Mouse (Mus musculus): ENCODE data around the gene Ndufc1. TPM values are rescaled to one million over a fixed set of nuclear protein-coding genes. Genes with fewer than 3 reads are reported as not detected.
A peak's percentile ranks its signal among the peaks of the same experiment; 100 is the strongest.
"Not testable (repeated sequence)": the region's sequence is repeated elsewhere in the genome, so short reads cannot be mapped to it uniquely, and the experiment has no call there.

The Ndufc1 gene
- total RNA-seq, 2 experiments from 2014 or later: 76.8 to 243 TPM

- no peak for ATAC-seq (replicated peaks; ENCODE audit: poor library complexity, severe bottlenecking)
These were observed 35.2 kb downstream of the Ndufc1 start for GRCm38 (mm10) chr3:51373544-51373943.

DNA sequence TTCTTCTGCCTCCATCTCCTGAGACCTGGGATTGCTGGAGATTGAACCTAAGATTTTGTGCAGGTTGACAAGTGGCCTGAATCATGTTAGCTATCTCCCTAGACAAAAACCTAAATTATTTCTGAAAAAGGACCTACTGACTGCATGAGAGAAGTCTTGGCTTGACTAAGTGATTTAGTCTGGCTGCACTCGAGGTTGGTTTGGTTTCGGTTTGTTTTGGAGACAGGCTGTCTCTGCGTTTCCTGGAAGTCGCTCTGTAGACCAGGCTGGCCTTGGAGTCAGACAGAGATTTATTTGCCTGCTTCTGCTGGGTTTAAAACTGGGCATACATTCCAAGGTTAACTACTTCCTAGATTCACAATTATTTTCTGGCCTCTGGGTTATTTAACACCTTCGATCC, 35.9 kb downstream of the Ndufc1 start:
- no peak for ATAC-seq (replicated peaks; ENCODE audit: poor library complexity, severe bottlenecking)

DNA sequence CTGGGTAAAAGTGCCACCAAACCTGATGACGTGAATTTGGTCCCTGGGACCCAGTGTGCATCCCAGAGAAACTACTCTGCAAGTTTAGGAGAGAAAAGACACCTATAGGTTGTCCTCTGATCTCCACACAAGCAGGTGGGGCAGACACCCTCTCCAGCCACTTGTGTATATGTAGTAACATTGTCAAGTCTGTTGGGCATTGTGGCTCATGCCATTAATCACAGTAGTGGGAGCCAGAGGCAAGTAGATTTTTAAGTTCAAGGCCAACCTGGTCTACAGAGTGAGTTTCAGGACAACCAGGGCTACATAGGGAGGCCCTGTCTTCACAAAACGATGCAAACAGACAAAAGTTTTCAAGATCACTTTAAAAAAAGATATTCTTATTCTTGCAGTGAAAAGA, 37.0 kb downstream of the Ndufc1 start:
- ATAC-seq (replicated peaks; ENCODE audit: poor library complexity, severe bottlenecking): no peak

GRCm38 (mm10) chr3:51368011-51368410, 40.8 kb downstream of the Ndufc1 start:
- no peak for ATAC-seq (replicated peaks; ENCODE audit: poor library complexity, severe bottlenecking)

- no peak for ATAC-seq (replicated peaks; ENCODE audit: poor library complexity, severe bottlenecking)
These were observed 41.9 kb downstream of the Ndufc1 start for GRCm38 (mm10) chr3:51366926-51367325.

GRCm38 (mm10) chr3:51365517-51365882, 43.3 kb downstream of the Ndufc1 start:
- ATAC-seq (replicated peaks; ENCODE audit: poor library complexity, severe bottlenecking): peak; percentile 68

DNA sequence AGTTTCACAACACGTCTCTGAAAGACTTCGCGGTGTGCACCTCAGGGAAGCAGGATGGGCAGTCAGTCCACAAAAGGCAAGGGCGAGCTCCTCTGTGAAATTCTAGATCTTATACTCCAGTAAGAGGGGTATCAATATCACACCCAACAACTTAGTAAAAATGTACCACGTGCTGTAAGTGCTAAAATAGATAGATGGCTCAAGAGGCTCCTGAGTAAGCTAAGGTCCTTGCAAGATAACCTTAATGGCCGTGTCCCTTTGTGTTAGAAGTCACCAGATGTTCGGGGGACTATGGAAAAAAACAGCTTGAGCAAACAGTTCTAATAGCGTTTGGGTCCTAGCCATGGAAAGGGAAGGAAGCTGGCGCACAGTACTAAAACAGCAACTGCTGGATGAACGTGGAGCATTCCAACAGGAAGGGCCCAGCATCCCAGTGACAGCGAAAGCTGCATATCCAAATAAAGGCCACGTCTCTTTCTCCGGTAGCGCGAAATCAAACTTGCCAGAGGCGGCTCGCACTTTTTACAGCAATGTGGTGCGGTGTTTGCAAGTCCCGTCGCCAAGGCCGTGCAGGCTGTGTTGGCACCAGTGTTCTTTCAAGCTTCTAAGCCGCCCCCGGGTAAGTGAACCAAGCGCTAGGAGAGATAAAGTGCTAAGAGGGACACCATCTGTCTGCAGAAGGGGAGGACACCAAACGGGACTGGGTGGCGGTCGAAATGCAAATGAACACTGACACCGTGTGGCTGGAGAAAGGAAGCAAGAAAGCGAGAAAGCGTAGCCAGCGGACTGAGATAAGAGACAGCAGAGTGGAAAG, 43.9 kb downstream of the Ndufc1 start:
- ATAC-seq (replicated peaks; ENCODE audit: poor library complexity, severe bottlenecking): peak; percentile 85

DNA sequence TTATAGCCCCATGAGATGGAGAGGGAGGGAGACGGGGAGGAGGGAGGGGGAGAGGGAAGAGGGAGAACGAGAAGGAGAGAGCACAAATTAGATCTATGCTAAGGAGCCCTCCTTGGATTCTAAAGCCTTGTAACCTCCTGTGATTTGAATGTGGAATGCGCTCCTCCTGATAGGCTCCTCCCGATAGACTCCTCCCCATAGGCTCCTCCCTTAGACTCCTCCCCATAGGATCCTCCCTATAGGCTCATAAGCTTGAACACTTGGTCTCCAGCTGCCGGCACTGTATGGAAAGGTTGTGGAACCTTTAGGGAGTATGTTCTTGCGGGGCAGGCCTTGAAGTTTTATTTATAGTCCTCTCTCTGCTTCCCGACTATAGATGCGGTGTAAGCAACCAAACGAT, 47.7 kb downstream of the Ndufc1 start:
- no peak for ATAC-seq (replicated peaks; ENCODE audit: poor library complexity, severe bottlenecking)

- ATAC-seq (replicated peaks; ENCODE audit: poor library complexity, severe bottlenecking): no peak
These were observed 49.1 kb downstream of the Ndufc1 start for GRCm38 (mm10) chr3:51359558-51360307.

DNA sequence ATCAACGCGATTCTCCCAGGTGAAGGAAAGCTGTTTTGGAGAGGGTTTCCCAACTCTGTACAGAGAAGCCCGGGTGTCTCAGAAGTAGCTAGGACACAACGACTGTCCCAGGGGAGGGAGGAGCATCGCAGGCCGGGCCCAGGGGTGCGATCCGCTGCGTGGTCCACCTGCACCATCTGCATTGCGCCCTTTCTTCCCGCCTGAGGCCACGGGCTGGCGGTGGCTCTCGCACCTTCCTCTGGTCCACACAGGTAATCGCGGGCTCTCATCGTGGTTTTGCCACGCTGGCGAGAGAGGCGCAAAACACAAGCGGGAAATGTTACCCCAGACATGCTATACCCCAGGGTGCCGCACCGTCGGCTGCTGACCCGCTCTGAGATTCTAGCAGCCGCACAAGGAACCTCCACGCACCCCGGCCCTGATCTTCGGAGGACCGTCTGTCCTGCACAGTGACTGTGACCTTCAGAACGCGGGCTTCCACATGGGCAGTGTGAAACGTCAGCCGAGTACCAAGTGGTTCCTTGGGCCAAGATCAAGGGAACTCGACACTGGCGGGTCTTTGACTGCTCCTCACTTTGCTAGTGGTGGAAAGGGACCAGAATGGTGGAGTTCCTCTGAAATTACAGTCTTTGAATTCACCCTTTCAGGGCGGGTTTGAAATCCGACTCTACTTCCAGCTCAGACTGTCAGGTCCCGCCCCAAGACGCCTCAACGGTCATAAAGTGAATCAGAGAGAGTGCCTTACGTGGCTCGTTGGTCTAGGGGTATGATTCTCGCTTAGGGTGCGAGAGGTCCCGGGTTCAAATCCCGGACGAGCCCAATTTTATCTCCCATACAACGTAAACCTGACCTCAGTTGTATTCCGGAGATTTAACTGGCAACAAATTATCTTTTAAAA, 49.9 kb downstream of the Ndufc1 start:
- peak; percentile 70 for ATAC-seq (replicated peaks; ENCODE audit: poor library complexity, severe bottlenecking)

- ATAC-seq (replicated peaks; ENCODE audit: poor library complexity, severe bottlenecking): peak; percentile 58
These were observed 50.6 kb downstream of the Ndufc1 start for GRCm38 (mm10) chr3:51358181-51358580.

DNA sequence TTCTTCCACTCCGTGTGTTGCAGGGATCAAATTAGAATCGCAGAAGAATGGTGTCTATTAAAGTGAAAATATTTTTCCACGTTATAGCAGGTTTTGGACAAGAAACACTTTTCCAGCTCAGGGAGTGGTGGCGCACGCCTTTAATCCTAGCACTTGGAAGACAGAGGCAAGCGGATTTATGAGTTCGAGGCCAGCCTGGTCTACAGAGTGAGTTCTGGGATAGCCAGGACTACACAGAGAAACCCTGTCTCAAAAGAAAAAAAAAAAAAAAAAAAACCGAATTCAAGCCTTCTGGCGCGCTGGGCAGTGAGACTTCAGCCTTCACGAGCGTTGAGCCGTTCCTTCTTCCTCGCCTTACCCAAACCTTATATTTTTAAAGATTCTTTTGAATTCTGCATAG, 51.2 kb downstream of the Ndufc1 start:
- ATAC-seq (replicated peaks; ENCODE audit: poor library complexity, severe bottlenecking): no peak

DNA sequence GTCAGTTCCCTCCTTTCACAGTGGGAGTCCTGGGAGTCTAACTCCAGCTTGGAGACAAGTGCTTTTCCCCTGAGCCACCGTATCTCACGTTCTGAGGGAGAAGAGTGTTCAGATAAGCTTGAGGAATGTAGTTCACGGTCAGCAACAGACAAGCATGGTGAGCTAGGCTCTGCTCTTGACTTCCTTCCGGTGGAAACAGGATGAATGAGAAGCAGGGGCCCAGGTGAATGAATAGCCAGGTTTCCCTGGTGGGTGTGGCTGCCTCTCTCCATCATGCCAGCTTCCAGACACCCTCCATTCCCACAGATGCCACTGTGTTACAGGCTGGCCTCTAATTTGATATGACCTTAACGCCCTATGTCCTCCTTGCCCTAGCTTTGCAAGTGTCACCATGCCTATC, 51.7 kb downstream of the Ndufc1 start:
- ATAC-seq (replicated peaks; ENCODE audit: poor library complexity, severe bottlenecking): no peak

GRCm38 (mm10) chr3:51354956-51355355, 53.8 kb downstream of the Ndufc1 start:
- ATAC-seq (replicated peaks; ENCODE audit: poor library complexity, severe bottlenecking): not testable (repeated sequence)

Other genes starting within 250 kb of the Ndufc1 start
- gene Noct, start 184.5 kb downstream of the Ndufc1 start, total RNA-seq (2014; fragmentation: Nextera tagmentation): 13.9 and 24.0 TPM in 2 replicates
- 7.0 and 9.5 TPM in 2 replicates for gene Noct, start 184.5 kb downstream of the Ndufc1 start, total RNA-seq (2017)
- gene Elf2, start 68.3 kb downstream of the Ndufc1 start, total RNA-seq (2014; fragmentation: Nextera tagmentation): 56.9 and 64.6 TPM in 2 replicates
- 103 and 116 TPM in 2 replicates for gene Elf2, start 68.3 kb downstream of the Ndufc1 start, total RNA-seq (2017)
- gene Mgarp, start 12.2 kb downstream of the Ndufc1 start, total RNA-seq (2014; fragmentation: Nextera tagmentation): not detected in 2 replicates
- gene Mgarp, start 12.2 kb downstream of the Ndufc1 start, total RNA-seq (2017): not detected in 2 replicates
- gene Naa15, start 6.2 kb upstream of the Ndufc1 start, total RNA-seq (2014; fragmentation: Nextera tagmentation): 74.4 and 89.1 TPM in 2 replicates
- gene Naa15, start 6.2 kb upstream of the Ndufc1 start, total RNA-seq (2017): 114 and 126 TPM in 2 replicates
- 6.4 and 7.8 TPM in 2 replicates for gene Rab33b, start 74.9 kb upstream of the Ndufc1 start, total RNA-seq (2014; fragmentation: Nextera tagmentation)
- gene Rab33b, start 74.9 kb upstream of the Ndufc1 start, total RNA-seq (2017): 8.9 and 13.7 TPM in 2 replicates
- 37.3 and 41.6 TPM in 2 replicates for gene Setd7, start 151.9 kb upstream of the Ndufc1 start, total RNA-seq (2014; fragmentation: Nextera tagmentation)
- gene Setd7, start 151.9 kb upstream of the Ndufc1 start, total RNA-seq (2017): 26.5 and 29.9 TPM in 2 replicates

All from granulocyte monocyte progenitor cell, adult 5-6 weeks (primary cell).